Comparison of ENCODE assay signal across 10 mouse cellular contexts in genomic region chrX:103615453-103615852, GRCm38 (mm10). TPM values are rescaled to one million over a fixed set of nuclear protein-coding genes. Genes with fewer than 3 reads are reported as not detected.
A peak's percentile ranks its signal among the peaks of the same experiment; 100 is the strongest.
DNase-seq lines count a peak whose midpoint lies in the region; ATAC-seq and TF ChIP-seq lines count a peak whose summit lies in the region.
"Had no signal": no experiment of that assay in that cellular context is flagged by ENCODE, and none has a peak within 500 bp of the region (broad histone marks: within the 10 kb centered on the region; RNA-seq: fewer than 3 reads in every experiment).

No protein-coding gene starts in this region.

- peaks cover 45% of the 10 kb centered on the region for H3K79me2 ChIP-seq in macrophage (ENCODE audit: inconsistent target)

- H3K27ac ChIP-seq in heart, embryonic 12.5 days (ENCODE audit: poor library complexity, severe bottlenecking), result no peak overlapping the region
- H3K27ac ChIP-seq in ES-Bruce4 (ENCODE audit: insufficient read depth, low read length) (no peak overlapping the region), macrophage (peak overlapping the region; percentile 76; the same call in 1 of the 2 replicates)
- peak overlapping the region; percentile 40; the same call in 1 of the 2 replicates for H3K27ac ChIP-seq in hindbrain, embryonic 12.5 days

- WGBS in heart, embryonic 12.5 days, result 84% methylated on average over 4 of the region's 4 CpGs
- 82% methylated on average over 4 of the region's 4 CpGs for WGBS in hindbrain, embryonic 12.5 days
- 92% methylated on average over 4 of the region's 4 CpGs for WGBS in macrophage (ENCODE audit: missing documents)

- TF ChIP-seq EP300 in ES-Bruce4 (IDR thresholded peaks at IDR 0.05; ENCODE audit: insufficient read depth, low read depth, low read length), result no peak

- no peak for TF ChIP-seq CTCF in ES-Bruce4 (IDR thresholded peaks at IDR 0.05; ENCODE audit: low read depth, low read length)

- H3K4me2 ChIP-seq in heart, embryonic 12.5 days, result peak overlapping the region; percentile 70; the same call in 1 of the 2 replicates
- peak overlapping the region; percentile 54 for H3K4me2 ChIP-seq in hindbrain, embryonic 12.5 days (replicated peaks)

- no peak for DNase-seq in heart, adult 18-20 months
- no peak for DNase-seq in cerebellum, adult 11 months
- no peak for DNase-seq in layer of hippocampus, adult 9-10 months (ENCODE audit: low spot score)
- DNase-seq in gastrocnemius, postnatal 10 days, result no peak

- H3K4me3 ChIP-seq in heart, embryonic 12.5 days, result peak overlapping the region; percentile 53
- H3K4me3 ChIP-seq in ES-Bruce4 (ENCODE audit: low read depth, low read length) (no peak overlapping the region), macrophage (ENCODE audit: inconsistent target) (peak overlapping the region; percentile 63; the same call in 1 of the 2 replicates)
- peak overlapping the region; percentile 42; the same call in 1 of the 2 replicates for H3K4me3 ChIP-seq in hindbrain, embryonic 12.5 days

- no peak overlapping the region for H3K9ac ChIP-seq in heart, embryonic 12.5 days
- peak overlapping the region; percentile 85; the same call in 1 of the 2 replicates for H3K9ac ChIP-seq in ES-Bruce4 (ENCODE audit: low read depth, poor library complexity, severe bottlenecking)
- H3K9ac ChIP-seq in hindbrain, embryonic 12.5 days, result no peak overlapping the region

- no peak for TF ChIP-seq POLR2A in ES-Bruce4 (IDR thresholded peaks at IDR 0.05; ENCODE audit: insufficient read depth, low read length)

- peaks cover 17% of the 10 kb centered on the region for H3K36me3 ChIP-seq in heart, embryonic 12.5 days
- peaks cover 4% of the 10 kb centered on the region for H3K36me3 ChIP-seq in ES-Bruce4 (ENCODE audit: control insufficient read depth, insufficient read depth, low read length, poor library complexity, severe bottlenecking)
- no peaks in the 10 kb centered on the region for H3K36me3 ChIP-seq in hindbrain, embryonic 12.5 days
- H3K36me3 ChIP-seq in macrophage (ENCODE audit: inconsistent target), result no peaks in the 10 kb centered on the region

- H3K4me1 ChIP-seq in heart, embryonic 12.5 days (replicated peaks), result no peaks in the 10 kb centered on the region
- H3K4me1 ChIP-seq in ES-Bruce4 (ENCODE audit: control insufficient read depth, insufficient read depth, low read length), result no peaks in the 10 kb centered on the region
- H3K4me1 ChIP-seq in hindbrain, embryonic 12.5 days, result 0 out of 2 replicates have a peak, but pooled peaks cover 5% of the 10 kb centered on the region

- no peaks in the 10 kb centered on the region for H3K27me3 ChIP-seq in heart, embryonic 12.5 days (replicated peaks)
- no peaks in the 10 kb centered on the region for H3K27me3 ChIP-seq in ES-Bruce4 (ENCODE audit: control insufficient read depth, insufficient read depth, low read length, poor library complexity, severe bottlenecking)
- no peaks in the 10 kb centered on the region for H3K27me3 ChIP-seq in hindbrain, embryonic 12.5 days

- no peak for ATAC-seq in heart, embryonic 12.5 days (ENCODE audit: insufficient number of reproducible peaks, low FRiP score)
- ATAC-seq in hindbrain, embryonic 12.5 days (ENCODE audit: low FRiP score), result no peak

- H3K9me3 ChIP-seq in heart, embryonic 12.5 days (replicated peaks), result no peaks in the 10 kb centered on the region
- H3K9me3 ChIP-seq in ES-Bruce4 (replicated peaks; ENCODE audit: control insufficient read depth, insufficient read depth, low read length, poor library complexity, severe bottlenecking), result no peaks in the 10 kb centered on the region
- H3K9me3 ChIP-seq in hindbrain, embryonic 12.5 days (replicated peaks), result no peaks in the 10 kb centered on the region

RNA-seq across cellular contexts. Expression of gene Zcchc13, which starts 14.9 kb away (rescaled TPM):
- not detected in 2 replicates for polyA plus RNA-seq in heart, embryonic 12.5 days (2016; fragmentation: Nextera tagmentation; extraction: Ambion mirVana)
- total RNA-seq in heart, adult 18-20 months (2021), result not detected
- polyA plus RNA-seq in ES-Bruce4 (2011; ENCODE audit: insufficient read depth, insufficient read length, low read depth, missing spikeins) (not detected in 2 replicates), macrophage (2018) (not detected in 3 replicates)
- not detected in 2 replicates for polyA plus RNA-seq in hindbrain, embryonic 12.5 days (2016; fragmentation: Nextera tagmentation; extraction: Ambion mirVana)
- 1 to 10 TPM in 1 of 26 experiments, under 1 TPM in 2, not detected in 23; 0.79 to 1.3 (median 0.92) TPM for total RNA-seq in macrophage (2018; cell fraction: chromatin; rRNA removed)
- total RNA-seq in macrophage (2018; cell fraction: cytosol; rRNA removed), result not detected
- total RNA-seq in macrophage (2018; cell fraction: nucleus; rRNA removed), result under 1 TPM in 2 of 26 experiments, not detected in 24; 0.51 TPM
- total RNA-seq in gastrocnemius, postnatal 10 days (2021), result not detected
- total RNA-seq: gastrocnemius, postnatal 14 days; left cerebral cortex, postnatal 10 days had no signal

Comparison
In these comparisons a context has a peak if more than half of its experiments do, and no peak if none do; other contexts are left out.
1. H3K27ac ChIP-seq: peak in hindbrain, embryonic 12.5 days (single experiment) and macrophage (single experiment); none in heart, embryonic 12.5 days (single experiment) and ES-Bruce4 (single experiment).